Mouse (Mus musculus) neural tube, embryonic 11.5 days (tissue): ENCODE data around the gene Nt5c3. TPM values are rescaled to one million over a fixed set of nuclear protein-coding genes. Genes with fewer than 3 reads are reported as not detected.
"Not testable (repeated sequence)": the region's sequence is repeated elsewhere in the genome, so short reads cannot be mapped to it uniquely, and the experiment has no call there.

ENCODE experiments used
- ATAC-seq: fragments of 200-750 bp; cut with Nextera tagmentation; 2 replicates; pipeline ENCODE4 v1.8.0; 2017; ENCODE audit warnings: moderate number of reproducible peaks, mild to moderate bottlenecking, moderate TSS enrichment, moderate library complexity; ENCODE audit not compliant: insufficient read depth, low FRiP score, low TSS enrichment
- DNase-seq: peaks from one replicate; pipeline ENCODE4 v3.0.0-alpha.2; 2015; ENCODE audit warnings: low spot score
- H3K27ac ChIP-seq: fragments of 300-500 bp; sonication (generic); 2 replicates; pipeline ENCODE4 v1.5.1; 2014; ENCODE audit warnings: low read depth, mild to moderate bottlenecking, low read length
- H3K27me3 ChIP-seq: fragments of 300-500 bp; sonication (generic); 2 replicates; pipeline ENCODE4 v1.6.1; 2014; ENCODE audit warnings: mild to moderate bottlenecking, low read length, mixed read lengths; ENCODE audit not compliant: control insufficient read depth, insufficient read depth
- H3K36me3 ChIP-seq: fragments of 300-500 bp; sonication (generic); 2 replicates; pipeline ENCODE4 v1.6.1; 2014; ENCODE audit warnings: mild to moderate bottlenecking, low read length, moderate library complexity, mixed read lengths; ENCODE audit not compliant: control insufficient read depth, insufficient read depth
- H3K4me1 ChIP-seq: fragments of 300-500 bp; sonication (generic); 2 replicates; pipeline ENCODE4 v1.6.1; 2014; ENCODE audit warnings: low read length, mixed read lengths; ENCODE audit not compliant: control insufficient read depth, insufficient read depth
- H3K4me2 ChIP-seq: fragments of 300-500 bp; sonication (generic); 2 replicates; pipeline ENCODE4 v1.6.1; 2014; ENCODE audit warnings: low read depth, mild to moderate bottlenecking, moderate library complexity
- H3K4me3 ChIP-seq: fragments of 300-500 bp; sonication (generic); 2 replicates; pipeline ENCODE4 v1.5.1; 2014; ENCODE audit warnings: low read depth, low read length
- H3K9ac ChIP-seq: fragments of 300-500 bp; sonication (generic); 2 replicates; pipeline ENCODE4 v1.6.1; 2014; ENCODE audit warnings: mild to moderate bottlenecking, low read length
- H3K9me3 ChIP-seq: fragments of 300-500 bp; sonication (generic); 2 replicates; pipeline ENCODE4 v1.6.1; 2016; ENCODE audit warnings: low read length; ENCODE audit not compliant: control insufficient read depth
- WGBS: fragments of 180-500 bp; shearing (Covaris S2); extraction: QIAGEN DNeasy Blood & Tissue Kit; methylation state at CpG from one replicate; pipeline ENCODE4 v1.1.7; 2014; 5-methylcytosine and 5-hydroxymethylcytosine counted together
- polyA plus RNA-seq: library from polyadenylated mRNA; unstranded; fragments of >200 nt; fragmentation: Nextera tagmentation; extraction: Ambion mirVana; gene quantifications from 2 replicates; pipeline ENCODE4 v1.2.1, GENCODE M21; 2014

Gene Nt5c3
- polyA plus RNA-seq, 1 experiment from 2014 or later = 90.7 TPM

DNA sequence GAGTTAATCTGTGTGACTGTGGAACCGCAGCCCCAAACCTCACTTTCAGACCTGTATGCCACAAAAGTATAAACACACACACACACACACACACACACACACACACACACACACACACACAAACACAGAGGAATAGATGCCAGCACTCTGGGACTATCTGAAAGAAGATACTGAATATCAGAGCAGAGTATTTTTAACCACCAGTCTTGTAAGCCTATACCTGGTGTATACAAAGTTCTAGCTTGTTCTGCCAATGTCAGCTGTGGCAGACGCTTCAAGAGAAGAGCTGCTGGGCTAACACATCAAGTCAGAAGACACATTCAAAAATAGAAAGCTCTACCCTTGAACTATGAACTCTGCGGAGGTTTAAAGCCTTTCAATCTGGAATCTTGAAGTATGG lies 24.1 kb downstream of the Nt5c3 start:
- 89% methylated on average over 3 of the region's 3 CpGs for WGBS
- H3K4me1 ChIP-seq = no peaks in the 10 kb centered on the region
- H3K27me3 ChIP-seq = no peaks in the 10 kb centered on the region
- no peak overlapping the region for H3K4me3 ChIP-seq
- H3K4me2 ChIP-seq = no peak overlapping the region
- no peak overlapping the region for H3K27ac ChIP-seq
- no peak for ATAC-seq
- no peak overlapping the region for H3K9ac ChIP-seq
- no peaks in the 10 kb centered on the region for H3K36me3 ChIP-seq
- no peaks in the 10 kb centered on the region for H3K9me3 ChIP-seq
- DNase-seq = no peak

DNA sequence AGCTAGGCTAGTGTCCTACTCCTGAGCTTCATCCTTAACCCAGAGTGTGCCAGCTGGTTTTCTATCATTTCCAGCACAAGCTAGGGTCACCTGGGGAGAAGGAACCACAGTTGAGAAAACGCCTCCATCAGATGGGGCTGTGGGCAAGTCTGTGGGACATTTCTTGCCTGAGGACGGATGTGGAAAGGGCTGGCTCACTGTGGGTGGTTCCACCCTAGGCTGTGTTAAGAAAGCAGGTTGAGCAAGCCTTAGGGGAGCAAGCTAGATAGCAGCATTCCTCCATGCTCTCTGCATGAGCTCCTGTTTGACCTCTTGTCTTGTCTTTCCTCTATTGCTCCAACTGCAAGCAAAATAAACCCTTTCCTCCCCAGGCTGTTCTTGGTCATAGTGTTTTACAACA lies 33.0 kb downstream of the Nt5c3 start:
- WGBS = 88% methylated on average over 2 of the region's 2 CpGs
- ATAC-seq = no peak

GRCm38 (mm10) chr6:56888561-56888960 lies 35.2 kb downstream of the Nt5c3 start:
- H3K27ac ChIP-seq = no peak overlapping the region
- H3K9ac ChIP-seq = no peak overlapping the region
- no peak overlapping the region for H3K4me2 ChIP-seq
- H3K27me3 ChIP-seq = no peaks in the 10 kb centered on the region
- 89% methylated on average over 6 of the region's 6 CpGs for WGBS
- peaks cover 2% of the 10 kb centered on the region; the same call in 1 of the 2 replicates for H3K36me3 ChIP-seq
- no peaks in the 10 kb centered on the region for H3K4me1 ChIP-seq
- DNase-seq (no peak), ATAC-seq (no peak)
- H3K9me3 ChIP-seq = no peaks in the 10 kb centered on the region
- H3K4me3 ChIP-seq = no peak overlapping the region

More for the DNA sequence above, 33.0 kb downstream of the Nt5c3 start:
- Histone ChIP-seq H3K4me2 (no peak overlapping the region), H3K9me3 (no peaks in the 10 kb centered on the region), H3K4me1 (no peaks in the 10 kb centered on the region), H3K9ac (no peak overlapping the region), H3K36me3 (no peaks in the 10 kb centered on the region), H3K27ac (no peak overlapping the region), H3K27me3 (no peaks in the 10 kb centered on the region), H3K4me3 (no peak overlapping the region)
- DNase-seq = no peak

- no peaks in the 10 kb centered on the region for H3K27me3 ChIP-seq
- H3K36me3 ChIP-seq = peaks cover 2% of the 10 kb centered on the region
- no peaks in the 10 kb centered on the region for H3K4me1 ChIP-seq
- no peaks in the 10 kb centered on the region for H3K9me3 ChIP-seq
- H3K4me3 ChIP-seq = no peak overlapping the region
- DNase-seq (no peak), ATAC-seq (no peak)
- H3K4me2 ChIP-seq = no peak overlapping the region
- WGBS = 86% methylated on average over 1 of the region's 1 CpGs
- H3K27ac ChIP-seq = no peak overlapping the region
- no peak overlapping the region for H3K9ac ChIP-seq
Measured at GRCm38 (mm10) chr6:56879352-56879955, 44.3 kb downstream of the Nt5c3 start.

GRCm38 (mm10) chr6:56877985-56878384 lies 45.7 kb downstream of the Nt5c3 start:
- DNase-seq (no peak), ATAC-seq (no peak)
- Histone ChIP-seq H3K4me3 (no peak overlapping the region), H3K27ac (no peak overlapping the region), H3K9ac (no peak overlapping the region), H3K36me3 (peaks cover 2% of the 10 kb centered on the region), H3K4me2 (no peak overlapping the region), H3K4me1 (no peaks in the 10 kb centered on the region), H3K9me3 (no peaks in the 10 kb centered on the region), H3K27me3 (no peaks in the 10 kb centered on the region)
- WGBS = 92% methylated on average over 8 of the region's 8 CpGs

GRCm38 (mm10) chr6:56876870-56877269 lies 46.9 kb downstream of the Nt5c3 start:
- Histone ChIP-seq H3K27me3 (no peaks in the 10 kb centered on the region), H3K9ac (no peak overlapping the region), H3K9me3 (no peaks in the 10 kb centered on the region), H3K36me3 (peaks cover 2% of the 10 kb centered on the region), H3K4me2 (no peak overlapping the region), H3K4me1 (no peaks in the 10 kb centered on the region), H3K27ac (no peak overlapping the region), H3K4me3 (no peak overlapping the region)
- ATAC-seq = no peak
- WGBS = 90% methylated on average over 4 of the region's 4 CpGs
- DNase-seq = no peak

GRCm38 (mm10) chr6:56870027-56870426 lies 53.7 kb downstream of the Nt5c3 start:
- no peaks in the 10 kb centered on the region for H3K9me3 ChIP-seq
- DNase-seq (no peak), ATAC-seq (no peak)
- H3K4me3 ChIP-seq = no peak overlapping the region
- H3K4me1 ChIP-seq = no peaks in the 10 kb centered on the region
- H3K27ac ChIP-seq = no peak overlapping the region
- H3K27me3 ChIP-seq = no peaks in the 10 kb centered on the region
- WGBS = 72% methylated on average over 2 of the region's 2 CpGs
- no peak overlapping the region for H3K4me2 ChIP-seq
- no peak overlapping the region for H3K9ac ChIP-seq
- H3K36me3 ChIP-seq = no peaks in the 10 kb centered on the region

DNA sequence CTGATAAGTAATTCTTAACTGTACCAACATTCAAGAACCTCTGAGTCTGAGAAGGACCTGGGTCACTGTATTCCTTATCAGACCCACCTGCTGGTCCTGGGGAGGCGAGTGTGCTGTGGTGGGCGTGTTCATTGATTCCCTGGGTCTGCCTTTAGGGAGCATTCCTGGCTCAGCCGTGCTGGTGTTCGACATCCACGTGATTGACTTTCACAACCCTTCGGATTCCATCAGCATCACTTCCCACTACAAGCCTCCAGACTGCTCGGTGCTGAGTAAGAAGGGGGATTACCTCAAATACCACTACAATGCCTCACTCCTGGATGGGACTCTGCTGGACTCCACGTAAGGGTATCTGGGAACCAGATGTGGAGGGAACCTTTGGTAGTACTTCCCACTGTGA lies 55.2 kb downstream of the Nt5c3 start:
- H3K27me3 ChIP-seq = no peaks in the 10 kb centered on the region
- DNase-seq = no peak
- no peak for ATAC-seq
- 83% methylated on average over 8 of the region's 8 CpGs for WGBS
- H3K36me3 ChIP-seq = no peaks in the 10 kb centered on the region
- H3K9ac ChIP-seq = no peak overlapping the region
- no peak overlapping the region for H3K4me3 ChIP-seq
- no peak overlapping the region for H3K4me2 ChIP-seq
- H3K27ac ChIP-seq = no peak overlapping the region
- H3K9me3 ChIP-seq = no peaks in the 10 kb centered on the region
- no peaks in the 10 kb centered on the region for H3K4me1 ChIP-seq

DNA sequence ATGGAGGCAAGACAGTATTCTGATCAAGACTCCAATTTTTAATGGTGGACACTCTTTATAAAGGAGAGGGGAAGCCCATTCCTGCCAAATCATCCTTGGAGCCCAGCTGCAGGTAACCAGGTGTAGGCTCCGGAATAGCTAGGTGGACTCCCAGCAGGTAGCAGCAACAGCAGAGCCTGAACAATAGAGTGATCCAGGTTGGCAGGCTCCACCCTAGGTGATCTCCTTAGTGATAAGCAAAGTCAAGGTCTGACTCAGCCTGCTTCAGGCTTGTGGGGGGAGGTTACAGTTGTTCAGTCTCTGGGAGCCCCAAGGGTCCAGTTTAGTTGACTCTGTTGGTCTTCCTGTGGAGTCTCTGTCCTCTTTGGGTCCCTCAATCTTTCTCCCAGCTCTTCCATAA lies 56.8 kb downstream of the Nt5c3 start:
- 92% methylated on average over 1 of the region's 1 CpGs for WGBS

More for the DNA sequence above, 56.8 kb downstream of the Nt5c3 start:
- not testable (repeated sequence) for H3K4me3 ChIP-seq, H3K27ac ChIP-seq, ATAC-seq, H3K9ac ChIP-seq, H3K9me3 ChIP-seq, H3K4me2 ChIP-seq, H3K27me3 ChIP-seq, DNase-seq, H3K4me1 ChIP-seq, H3K36me3 ChIP-seq
